Mouse (Mus musculus) forebrain, embryonic 14.5 days (tissue): Measurements from ENCODE around the gene Tmem108. TPM values are rescaled to one million over a fixed set of nuclear protein-coding genes. Genes with fewer than 3 reads are reported as not detected.

Experiments used
- ATAC-seq: fragments of 200-750 bp; cut with Nextera tagmentation; 2 replicates; pipeline ENCODE4 v1.8.0; 2017; ENCODE audit warnings: mild to moderate bottlenecking, moderate library complexity
- DNase-seq: peaks from one replicate; pipeline ENCODE4 v3.0.0-alpha.2; 2015; ENCODE audit warnings: low spot score
- H3K27ac ChIP-seq: fragments of 300-500 bp; sonication (generic); 2 replicates; pipeline ENCODE4 v1.5.1; 2014; ENCODE audit warnings: low read depth, mild to moderate bottlenecking, control low read depth, low read length, moderate library complexity
- H3K27me3 ChIP-seq: fragments of 300-500 bp; sonication (generic); replicated peaks from 2 replicates; pipeline ENCODE4 v1.6.1; 2014; ENCODE audit warnings: low read length, control low read depth, mixed read lengths; ENCODE audit not compliant: control insufficient read depth, insufficient read depth
- H3K36me3 ChIP-seq: fragments of 300-500 bp; sonication (generic); 2 replicates; pipeline ENCODE4 v1.6.1; 2014; ENCODE audit warnings: low read length, control low read depth; ENCODE audit not compliant: control insufficient read depth, insufficient read depth
- H3K4me1 ChIP-seq: fragments of 300-500 bp; sonication (generic); 2 replicates; pipeline ENCODE4 v1.6.1; 2014; ENCODE audit warnings: antibody characterized with exemption, low read length, control low read depth; ENCODE audit not compliant: control insufficient read depth, insufficient read depth
- H3K4me2 ChIP-seq: fragments of 300-500 bp; sonication (generic); 2 replicates; pipeline ENCODE4 v1.6.1; 2014; ENCODE audit warnings: mild to moderate bottlenecking, control low read depth, low read length
- H3K4me3 ChIP-seq: fragments of 300-500 bp; sonication (generic); 2 replicates; pipeline ENCODE4 v1.5.1; 2014; ENCODE audit warnings: low read depth, low read length, control low read depth
- H3K9ac ChIP-seq: fragments of 300-500 bp; sonication (generic); 2 replicates; pipeline ENCODE4 v1.6.1; 2014; ENCODE audit warnings: mild to moderate bottlenecking, low read length, control low read depth, moderate library complexity
- H3K9me3 ChIP-seq: fragments of 300-500 bp; sonication (generic); replicated peaks from 2 replicates; pipeline ENCODE4 v1.6.1; 2016; ENCODE audit warnings: low read length, control low read depth, mixed read lengths; ENCODE audit not compliant: control insufficient read depth
- WGBS: fragments of 180-500 bp; shearing (Covaris S2); extraction: QIAGEN DNeasy Blood & Tissue Kit; methylation state at CpG from one replicate; pipeline ENCODE4 v1.1.7; 2014; 5-methylcytosine and 5-hydroxymethylcytosine counted together
- polyA plus RNA-seq: library from polyadenylated mRNA; unstranded; fragments of >200 nt; fragmentation: Nextera tagmentation; extraction: Ambion mirVana; gene quantifications from 2 replicates; pipeline ENCODE4 v1.2.1, GENCODE M21; 2014

The Tmem108 gene
- polyA plus RNA-seq, 1 experiment from 2014 or later, result 41.5 TPM

DNA sequence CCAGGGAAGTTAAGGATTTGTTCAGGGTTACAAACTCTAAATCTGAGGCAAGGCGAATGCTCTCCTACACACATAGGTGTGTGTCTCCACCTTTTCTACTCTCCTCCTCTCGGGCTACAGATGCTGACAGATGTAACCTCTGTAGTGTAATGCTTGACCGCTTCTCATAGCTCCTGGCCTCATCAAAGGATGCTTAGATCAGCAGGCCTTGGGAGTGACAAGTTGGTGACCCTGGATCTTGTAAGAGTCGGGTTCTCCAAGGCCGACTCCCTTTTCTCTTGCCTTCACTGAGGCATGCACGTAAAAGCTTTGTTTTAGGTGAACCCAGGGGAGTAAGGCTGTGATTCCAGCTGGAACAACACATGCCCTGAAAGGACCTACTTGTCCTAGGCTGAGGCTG, 249.4 kb downstream of the Tmem108 start:
- Histone ChIP-seq H3K4me2 (no peak overlapping the region), H3K27ac (no peak overlapping the region), H3K4me3 (no peak overlapping the region), H3K4me1 (no peaks in the 10 kb centered on the region; the same call in 1 of the 2 replicates), H3K36me3 (no peaks in the 10 kb centered on the region), H3K9me3 (no peaks in the 10 kb centered on the region), H3K9ac (no peak overlapping the region), H3K27me3 (no peaks in the 10 kb centered on the region)
- ATAC-seq, result no peak
- no peak for DNase-seq
- WGBS, result 85% methylated on average over 6 of the region's 6 CpGs

GRCm38 (mm10) chr9:103506968-103507584, 254.6 kb downstream of the Tmem108 start:
- H3K4me1 ChIP-seq, result peaks cover 37% of the 10 kb centered on the region
- no peak overlapping the region for H3K4me2 ChIP-seq
- ATAC-seq, result no peak
- WGBS, result 70% methylated on average over 7 of the region's 7 CpGs
- H3K9ac ChIP-seq, result no peak overlapping the region
- no peak for DNase-seq
- no peaks in the 10 kb centered on the region for H3K27me3 ChIP-seq
- H3K9me3 ChIP-seq, result no peaks in the 10 kb centered on the region
- no peaks in the 10 kb centered on the region for H3K36me3 ChIP-seq
- no peak overlapping the region for H3K4me3 ChIP-seq
- no peak overlapping the region for H3K27ac ChIP-seq

- Histone ChIP-seq H3K9ac (no peak overlapping the region), H3K27ac (peak overlapping the region; percentile 88), H3K4me3 (no peak overlapping the region), H3K4me2 (peak overlapping the region; percentile 28; the same call in 1 of the 2 replicates), H3K36me3 (no peaks in the 10 kb centered on the region), H3K27me3 (no peaks in the 10 kb centered on the region), H3K4me1 (peaks cover 48% of the 10 kb centered on the region), H3K9me3 (no peaks in the 10 kb centered on the region)
- 12% methylated on average over 5 of the region's 5 CpGs for WGBS
- DNase-seq (peak; percentile 77), ATAC-seq (peak; percentile 66)
Measured at GRCm38 (mm10) chr9:103505067-103505466, 256.6 kb downstream of the Tmem108 start.

GRCm38 (mm10) chr9:103504646-103505045, 257.0 kb downstream of the Tmem108 start:
- Histone ChIP-seq H3K36me3 (no peaks in the 10 kb centered on the region), H3K27me3 (no peaks in the 10 kb centered on the region), H3K9ac (no peak overlapping the region), H3K4me1 (peaks cover 48% of the 10 kb centered on the region), H3K4me2 (peak overlapping the region; percentile 28; the same call in 1 of the 2 replicates), H3K9me3 (no peaks in the 10 kb centered on the region), H3K27ac (peak overlapping the region; percentile 88), H3K4me3 (no peak overlapping the region)
- peak; percentile 95 for ATAC-seq
- DNase-seq, result peak; percentile 96
- WGBS, result 4% methylated on average over 1 of the region's 1 CpGs

DNA sequence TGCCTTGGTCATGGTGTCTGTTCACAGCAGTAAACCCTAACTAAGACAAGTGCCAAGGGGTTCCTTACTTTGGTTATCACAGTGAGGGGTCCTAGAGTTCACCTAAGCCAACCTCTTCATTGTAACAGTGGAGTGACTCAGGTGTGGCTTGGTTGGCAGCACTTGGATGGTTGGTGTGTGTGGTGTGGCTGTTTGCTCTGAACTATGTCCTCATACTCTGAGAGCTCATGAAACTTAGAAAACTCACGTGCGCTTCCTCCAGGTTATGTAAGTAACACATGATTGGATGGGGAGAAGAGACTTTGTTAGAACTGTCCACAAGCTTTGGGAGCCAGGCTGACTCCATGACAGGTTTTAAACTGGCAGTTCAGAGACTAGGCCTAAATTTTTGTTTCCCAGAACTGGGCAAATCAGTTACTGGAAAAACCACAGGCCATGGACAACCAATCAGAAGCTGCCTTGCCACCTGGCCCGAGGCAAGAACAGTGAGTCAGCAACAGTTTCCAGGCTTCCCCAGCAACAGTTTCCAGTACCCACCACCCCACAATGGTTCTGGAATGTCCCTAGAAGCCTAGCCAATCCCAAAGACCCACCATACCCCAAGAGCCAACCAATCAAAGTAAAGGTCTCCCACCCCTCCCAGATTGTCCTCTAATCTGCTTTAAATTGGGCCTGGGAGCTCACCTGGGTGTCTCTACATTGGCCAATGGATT, 257.9 kb downstream of the Tmem108 start:
- ATAC-seq (no peak), DNase-seq (peak; percentile 37)
- Histone ChIP-seq H3K4me2 (no peak overlapping the region), H3K9me3 (no peaks in the 10 kb centered on the region), H3K36me3 (peaks cover 9% of the 10 kb centered on the region; the same call in 1 of the 2 replicates), H3K27ac (peak overlapping the region; percentile 78), H3K4me3 (no peak overlapping the region), H3K9ac (no peak overlapping the region), H3K4me1 (peaks cover 48% of the 10 kb centered on the region), H3K27me3 (no peaks in the 10 kb centered on the region)
- WGBS, result 81% methylated on average over 3 of the region's 3 CpGs

- Histone ChIP-seq H3K36me3 (peaks cover 14% of the 10 kb centered on the region; the same call in 1 of the 2 replicates), H3K9me3 (no peaks in the 10 kb centered on the region), H3K27me3 (no peaks in the 10 kb centered on the region), H3K4me1 (peaks cover 48% of the 10 kb centered on the region), H3K9ac (0 out of 2 replicates have a peak overlapping the region, but pooled peaks have one; percentile 35), H3K27ac (peak overlapping the region; percentile 92), H3K4me2 (no peak overlapping the region), H3K4me3 (no peak overlapping the region)
- WGBS, result 70% methylated on average over 2 of the region's 2 CpGs
- DNase-seq, result no peak
- ATAC-seq, result no peak
Measured at GRCm38 (mm10) chr9:103502655-103503054, 259.0 kb downstream of the Tmem108 start.

DNA sequence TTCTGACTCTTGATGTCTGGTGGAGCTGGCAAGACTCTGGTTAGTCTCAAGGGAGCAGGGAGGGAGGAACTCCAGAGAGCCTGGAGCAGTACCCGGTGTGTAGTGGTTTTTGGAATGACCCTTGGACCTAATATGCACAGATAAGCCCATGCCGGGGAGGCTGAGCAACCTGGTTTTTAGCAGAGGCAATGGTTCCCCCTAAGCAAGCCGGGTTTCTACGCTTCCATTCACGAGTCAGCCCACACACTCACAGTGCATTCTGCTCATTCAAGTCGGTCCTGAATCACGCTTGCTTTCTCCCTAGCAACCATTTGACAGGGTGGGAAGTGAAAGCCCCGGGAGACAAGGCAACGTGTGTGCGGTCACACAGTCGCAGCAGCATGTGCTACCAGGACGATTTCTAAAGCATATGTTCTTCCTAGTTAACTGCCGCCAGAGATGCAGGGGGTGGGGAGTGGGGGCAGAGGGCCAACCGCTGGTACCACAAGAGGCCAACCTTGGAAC, 259.7 kb downstream of the Tmem108 start:
- peak overlapping the region; percentile 92 for H3K27ac ChIP-seq
- WGBS, result 4% methylated on average over 14 of the region's 14 CpGs
- H3K27me3 ChIP-seq, result no peaks in the 10 kb centered on the region
- peak overlapping the region; percentile 19 for H3K4me2 ChIP-seq
- peak overlapping the region; percentile 35; the same call in 1 of the 2 replicates for H3K9ac ChIP-seq
- peak; percentile 93 for DNase-seq
- H3K4me3 ChIP-seq, result no peak overlapping the region
- ATAC-seq, result peak; percentile 59
- peaks cover 45% of the 10 kb centered on the region for H3K4me1 ChIP-seq
- peaks cover 17% of the 10 kb centered on the region for H3K36me3 ChIP-seq
- H3K9me3 ChIP-seq, result no peaks in the 10 kb centered on the region

GRCm38 (mm10) chr9:103499366-103499765, 262.3 kb downstream of the Tmem108 start:
- DNase-seq (no peak), ATAC-seq (no peak)
- H3K9me3 ChIP-seq, result no peaks in the 10 kb centered on the region
- no peak overlapping the region for H3K27ac ChIP-seq
- no peak overlapping the region for H3K4me2 ChIP-seq
- peaks cover 17% of the 10 kb centered on the region for H3K36me3 ChIP-seq
- peaks cover 32% of the 10 kb centered on the region for H3K4me1 ChIP-seq
- no peak overlapping the region for H3K4me3 ChIP-seq
- 93% methylated on average over 18 of the region's 18 CpGs for WGBS
- H3K27me3 ChIP-seq, result no peaks in the 10 kb centered on the region
- H3K9ac ChIP-seq, result no peak overlapping the region

DNA sequence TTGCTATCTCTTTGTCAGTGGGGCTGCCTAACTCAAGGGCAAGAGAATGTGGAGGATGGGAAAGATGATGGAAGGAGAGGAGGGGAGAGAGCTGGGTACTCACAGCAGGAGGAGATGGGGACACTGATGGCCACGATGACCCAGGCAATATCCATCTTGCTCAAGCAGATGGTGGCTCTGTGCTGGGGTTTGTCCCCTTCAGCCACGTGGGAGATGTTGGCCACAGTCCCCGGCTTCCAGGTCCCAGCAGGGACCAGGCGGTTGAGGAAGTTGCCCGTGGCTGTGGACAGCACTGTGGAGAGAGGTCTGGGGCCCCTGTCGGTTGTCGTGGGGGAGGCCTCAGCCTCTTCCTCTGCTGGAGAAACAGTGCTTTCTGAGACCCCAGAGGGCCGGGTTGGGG, 262.9 kb downstream of the Tmem108 start:
- H3K27me3 ChIP-seq, result no peaks in the 10 kb centered on the region
- no peak overlapping the region for H3K4me2 ChIP-seq
- peaks cover 17% of the 10 kb centered on the region for H3K36me3 ChIP-seq
- ATAC-seq (no peak), DNase-seq (no peak)
- WGBS, result 79% methylated on average over 8 of the region's 8 CpGs
- no peak overlapping the region for H3K4me3 ChIP-seq
- peaks cover 26% of the 10 kb centered on the region for H3K4me1 ChIP-seq
- H3K9me3 ChIP-seq, result no peaks in the 10 kb centered on the region
- no peak overlapping the region for H3K27ac ChIP-seq
- H3K9ac ChIP-seq, result no peak overlapping the region
